Mouse (Mus musculus) forebrain, postnatal 0 days (tissue): ENCODE results near the gene Gli2. TPM values are rescaled to one million over a fixed set of nuclear protein-coding genes. Genes with fewer than 3 reads are reported as not detected.

Experiments used
- ATAC-seq: fragments of 200-750 bp; cut with Nextera tagmentation; 2 replicates; pipeline ENCODE4 v1.8.0; 2017; ENCODE audit warnings: mild to moderate bottlenecking, moderate library complexity
- DNase-seq: peaks from one replicate; pipeline ENCODE4 v3.0.0-alpha.2; 2015
- H3K27ac ChIP-seq: fragments of 300-500 bp; sonication (generic); 2 replicates; pipeline ENCODE4 v1.5.1; 2014; ENCODE audit warnings: low read depth, mild to moderate bottlenecking, antibody characterized with exemption, low read length, moderate library complexity, mixed read lengths
- H3K27me3 ChIP-seq: fragments of 300-500 bp; sonication (generic); 2 replicates; pipeline ENCODE4 v1.6.1; 2014; ENCODE audit warnings: mild to moderate bottlenecking, low read length, mixed read lengths; ENCODE audit not compliant: insufficient read depth
- H3K36me3 ChIP-seq: fragments of 300-500 bp; sonication (generic); 2 replicates; pipeline ENCODE4 v1.6.1; 2014; ENCODE audit warnings: mild to moderate bottlenecking, moderate library complexity; ENCODE audit not compliant: insufficient read depth
- H3K4me1 ChIP-seq: fragments of 300-500 bp; sonication (generic); 2 replicates; pipeline ENCODE4 v1.6.1; 2014; ENCODE audit warnings: antibody characterized with exemption; ENCODE audit not compliant: insufficient read depth
- H3K4me2 ChIP-seq: fragments of 300-500 bp; sonication (generic); 2 replicates; pipeline ENCODE4 v1.6.1; 2014; ENCODE audit warnings: low read depth, mild to moderate bottlenecking, moderate library complexity
- H3K4me3 ChIP-seq: fragments of 300-500 bp; sonication (generic); 2 replicates; pipeline ENCODE4 v1.5.1; 2014; ENCODE audit warnings: low read depth, low read length, mixed read lengths
- H3K9ac ChIP-seq: fragments of 300-500 bp; sonication (generic); 2 replicates; pipeline ENCODE4 v1.6.1; 2014; ENCODE audit warnings: mild to moderate bottlenecking
- H3K9me3 ChIP-seq: fragments of 300-500 bp; sonication (generic); 2 replicates; pipeline ENCODE4 v1.6.1; 2016; ENCODE audit warnings: low read length
- CTCF ChIP-seq: sonication (generic); IDR thresholded peaks from 2 replicates; pipeline ENCODE4 v1.5.1; 2016; ENCODE audit warnings: antibody characterized with exemption, control low read depth, low read depth
- WGBS: fragments of 180-500 bp; shearing (Covaris S2); extraction: QIAGEN DNeasy Blood & Tissue Kit; methylation state at CpG from one replicate; pipeline ENCODE4 v1.1.7; 2014; 5-methylcytosine and 5-hydroxymethylcytosine counted together
- polyA plus RNA-seq: library from polyadenylated mRNA; unstranded; fragments of >200 nt; fragmentation: Nextera tagmentation; extraction: Ambion mirVana; gene quantifications from 2 replicates; pipeline ENCODE4 v1.2.1, GENCODE M21; 2015
- total RNA-seq: library from RNA; depleted of rRNA; stranded (reverse); fragments of >200 nt; gene quantifications from 2 replicates; pipeline ENCODE4 v1.2.3, GENCODE M21; 2014

Gli2 gene
- total and polyA plus RNA-seq, 2 experiments from 2014 or later, result 1.3 to 4.4 TPM

DNA sequence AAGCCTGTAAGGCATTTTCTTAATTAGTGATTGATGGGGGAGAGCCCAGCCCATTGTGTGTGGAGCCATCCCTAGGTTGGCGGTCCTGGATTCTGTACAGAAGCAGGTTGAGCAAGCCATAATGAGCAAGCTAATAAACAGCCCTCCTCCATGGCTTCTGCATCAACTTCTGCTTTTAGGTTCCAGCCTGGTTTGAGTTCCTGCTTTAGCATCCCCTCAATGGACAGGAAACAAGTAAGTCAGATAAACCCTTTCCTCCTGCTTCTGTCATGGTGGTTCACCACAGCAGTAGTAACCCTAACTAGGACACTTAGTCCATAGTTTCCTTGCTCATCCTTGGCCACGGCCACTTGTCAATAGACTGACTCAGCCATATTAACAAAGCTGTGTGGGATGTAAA, 238.4 kb downstream of the Gli2 start:
- no peak for ATAC-seq
- WGBS, result 94% methylated on average over 2 of the region's 2 CpGs
- no peak for TF ChIP-seq CTCF

GRCm38 (mm10) chr1:118810336-118810735, 243.1 kb downstream of the Gli2 start:
- Histone ChIP-seq H3K9ac (no peak overlapping the region), H3K4me2 (no peak overlapping the region), H3K9me3 (no peaks in the 10 kb centered on the region), H3K36me3 (no peaks in the 10 kb centered on the region), H3K4me1 (no peaks in the 10 kb centered on the region), H3K4me3 (no peak overlapping the region), H3K27me3 (no peaks in the 10 kb centered on the region), H3K27ac (no peak overlapping the region)
- ATAC-seq (no peak), DNase-seq (no peak)
- no peak for TF ChIP-seq CTCF
- 77% methylated on average over 4 of the region's 4 CpGs for WGBS

More for the DNA sequence above, 238.4 kb downstream of the Gli2 start:
- Histone ChIP-seq H3K9ac (no peak overlapping the region), H3K4me3 (no peak overlapping the region), H3K4me1 (no peaks in the 10 kb centered on the region), H3K27me3 (no peaks in the 10 kb centered on the region), H3K27ac (no peak overlapping the region), H3K9me3 (no peaks in the 10 kb centered on the region), H3K4me2 (no peak overlapping the region), H3K36me3 (no peaks in the 10 kb centered on the region)
- no peak for DNase-seq

DNA sequence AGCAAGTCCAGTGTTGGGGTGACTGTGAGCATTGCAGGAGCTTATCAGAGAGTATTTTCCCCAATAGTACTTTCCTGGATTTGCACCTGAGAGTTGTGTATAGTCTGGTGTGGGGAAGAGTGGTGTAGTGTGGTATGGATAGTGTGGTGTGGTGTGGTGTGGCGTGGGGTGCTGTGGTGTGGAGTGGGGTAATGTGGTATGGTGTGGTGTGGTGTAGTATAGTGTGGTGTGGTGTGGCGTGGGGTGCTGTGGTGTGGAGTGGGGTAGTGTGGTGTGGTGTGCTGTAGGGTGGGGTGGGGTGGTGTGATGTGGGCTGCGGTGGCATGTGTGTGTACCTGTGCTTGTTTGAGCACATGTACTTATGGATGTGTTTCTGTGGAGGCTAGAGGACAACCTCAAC, 246.7 kb downstream of the Gli2 start:
- Histone ChIP-seq H3K4me3 (no peak overlapping the region), H3K4me1 (no peaks in the 10 kb centered on the region), H3K4me2 (no peak overlapping the region), H3K9ac (no peak overlapping the region), H3K9me3 (no peaks in the 10 kb centered on the region), H3K27ac (no peak overlapping the region), H3K27me3 (no peaks in the 10 kb centered on the region), H3K36me3 (no peaks in the 10 kb centered on the region)
- 97% methylated on average over 3 of the region's 3 CpGs for WGBS
- TF ChIP-seq CTCF, result no peak
- ATAC-seq (no peak), DNase-seq (no peak)

DNA sequence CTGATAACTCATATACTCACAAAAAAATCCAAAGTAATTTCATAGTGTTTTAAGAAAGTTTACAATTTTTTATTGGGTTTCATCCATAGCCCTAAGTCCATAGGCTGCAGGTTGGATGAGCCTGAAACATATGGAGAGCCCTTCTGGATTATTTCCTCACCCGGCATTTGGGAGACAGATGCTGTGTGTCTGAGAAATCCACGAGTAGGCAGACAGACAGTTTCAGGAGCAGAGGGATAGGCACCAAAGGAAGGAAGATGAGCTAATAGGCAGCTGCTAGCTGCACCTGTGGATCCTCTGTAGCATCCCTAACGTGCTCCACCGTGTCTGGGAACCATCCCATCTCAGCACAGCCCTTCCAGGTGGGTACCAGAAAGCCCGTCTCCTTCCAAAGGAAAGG, 251.3 kb downstream of the Gli2 start:
- H3K27ac ChIP-seq, result no peak overlapping the region
- no peaks in the 10 kb centered on the region for H3K36me3 ChIP-seq
- no peak for TF ChIP-seq CTCF
- no peaks in the 10 kb centered on the region for H3K27me3 ChIP-seq
- H3K4me2 ChIP-seq, result no peak overlapping the region
- 0 out of 2 replicates have a peak, but pooled peaks cover under 1% of the 10 kb centered on the region for H3K9me3 ChIP-seq
- no peak overlapping the region for H3K4me3 ChIP-seq
- ATAC-seq (no peak), DNase-seq (no peak)
- no peak overlapping the region for H3K9ac ChIP-seq
- no peaks in the 10 kb centered on the region for H3K4me1 ChIP-seq
- WGBS, result 75% methylated on average over 5 of the region's 5 CpGs

GRCm38 (mm10) chr1:118799322-118800116, 253.9 kb downstream of the Gli2 start:
- ATAC-seq, result no peak
- H3K36me3 ChIP-seq, result no peaks in the 10 kb centered on the region
- TF ChIP-seq CTCF, result no peak
- no peaks in the 10 kb centered on the region for H3K4me1 ChIP-seq
- H3K4me2 ChIP-seq, result no peak overlapping the region
- no peak overlapping the region for H3K9ac ChIP-seq
- WGBS, result 52% methylated on average over 7 of the region's 7 CpGs
- 0 out of 2 replicates have a peak, but pooled peaks cover 5% of the 10 kb centered on the region for H3K9me3 ChIP-seq
- H3K27ac ChIP-seq, result no peak overlapping the region
- no peak for DNase-seq
- H3K27me3 ChIP-seq, result no peaks in the 10 kb centered on the region
- no peak overlapping the region for H3K4me3 ChIP-seq

DNA sequence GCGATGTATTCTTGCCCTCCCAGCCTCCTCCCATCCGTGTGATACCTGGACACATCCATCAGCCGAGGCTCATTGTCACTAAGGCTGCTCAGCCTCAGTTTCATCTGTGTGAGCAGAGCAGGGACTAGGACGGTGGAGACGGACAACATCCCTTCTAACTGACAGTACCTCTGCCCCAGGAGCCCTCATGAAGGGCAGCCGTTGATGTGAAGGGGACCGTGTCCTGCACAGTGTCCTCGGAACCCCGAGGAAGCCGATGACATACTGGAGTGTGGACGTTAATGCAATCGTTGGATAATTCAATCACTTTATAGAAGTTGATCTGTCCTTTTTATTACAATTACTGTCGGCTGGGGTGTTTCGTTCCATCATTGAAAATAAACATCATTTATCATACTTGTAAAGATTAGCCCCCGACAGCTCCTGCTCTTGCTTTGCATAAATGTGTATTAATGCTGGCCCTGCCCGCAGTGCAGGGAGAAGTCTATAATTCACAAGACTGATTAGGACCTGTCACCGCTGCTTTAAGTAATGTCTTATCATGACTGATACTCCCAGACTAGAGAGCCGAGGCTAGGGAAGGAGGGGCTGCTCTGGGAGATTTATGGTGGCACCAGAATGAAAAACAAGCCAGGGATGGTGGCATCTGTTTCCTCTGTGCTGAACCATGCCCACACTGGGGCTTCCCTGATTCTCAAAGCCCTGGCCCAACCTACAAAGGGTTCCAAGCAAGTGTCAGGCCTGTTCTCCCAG, 257.8 kb downstream of the Gli2 start:
- Histone ChIP-seq H3K9ac (no peak overlapping the region), H3K9me3 (0 out of 2 replicates have a peak, but pooled peaks cover 5% of the 10 kb centered on the region), H3K4me2 (no peak overlapping the region), H3K27ac (no peak overlapping the region), H3K4me1 (no peaks in the 10 kb centered on the region), H3K27me3 (no peaks in the 10 kb centered on the region), H3K4me3 (no peak overlapping the region), H3K36me3 (no peaks in the 10 kb centered on the region)
- WGBS, result 81% methylated on average over 18 of the region's 18 CpGs
- no peak for TF ChIP-seq CTCF
- no peak for ATAC-seq
- no peak for DNase-seq

DNA sequence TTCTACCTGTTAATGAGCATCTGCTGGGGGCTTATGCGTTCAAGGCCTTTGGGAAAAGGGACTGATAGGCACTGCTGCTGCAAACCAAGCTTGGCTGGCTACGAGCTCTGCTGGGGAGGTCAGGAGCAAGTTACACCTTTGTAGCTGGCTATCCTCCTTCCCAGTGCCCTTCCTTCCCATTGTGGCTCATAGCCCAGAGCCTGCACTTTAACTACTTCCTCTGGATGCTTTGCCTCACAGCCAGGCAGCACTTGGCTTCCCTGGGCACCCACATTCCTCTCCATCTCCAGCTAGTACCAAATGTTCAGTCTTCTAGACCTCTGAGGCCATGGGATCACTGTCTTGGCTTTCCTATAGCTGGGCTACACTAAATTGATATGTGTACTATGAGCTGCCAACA, 263.5 kb downstream of the Gli2 start:
- Histone ChIP-seq H3K9me3 (no peaks in the 10 kb centered on the region), H3K36me3 (no peaks in the 10 kb centered on the region), H3K4me1 (no peaks in the 10 kb centered on the region), H3K27ac (no peak overlapping the region), H3K4me2 (no peak overlapping the region), H3K4me3 (no peak overlapping the region), H3K9ac (no peak overlapping the region), H3K27me3 (no peaks in the 10 kb centered on the region)
- ATAC-seq (no peak), DNase-seq (no peak)
- no peak for TF ChIP-seq CTCF
- 71% methylated on average over 2 of the region's 2 CpGs for WGBS
